Mouse (Mus musculus) stomach, embryonic 16.5 days (tissue): ENCODE results near the gene Ssbp4. TPM values are rescaled to one million over a fixed set of nuclear protein-coding genes. Genes with fewer than 3 reads are reported as not detected.
A peak's percentile ranks its signal among the peaks of the same experiment; 100 is the strongest.

ENCODE experiments used
- ATAC-seq: fragments of 200-750 bp; cut with Nextera tagmentation; 2 replicates; pipeline ENCODE4 v1.8.0; 2017; ENCODE audit warnings: moderate number of reproducible peaks, moderate TSS enrichment; ENCODE audit not compliant: insufficient read depth, low FRiP score
- H3K27ac ChIP-seq: fragments of 300-500 bp; sonication (generic); 2 replicates; pipeline ENCODE4 v1.5.1; 2014; ENCODE audit warnings: low read length
- H3K27me3 ChIP-seq: fragments of 300-500 bp; sonication (generic); 2 replicates; pipeline ENCODE4 v1.6.1; 2014; ENCODE audit warnings: low read length, control low read depth, mixed read lengths; ENCODE audit not compliant: control insufficient read depth, insufficient read depth
- H3K36me3 ChIP-seq: fragments of 300-500 bp; sonication (generic); 2 replicates; pipeline ENCODE4 v1.6.1; 2014; ENCODE audit warnings: low read length; ENCODE audit not compliant: control insufficient read depth, insufficient read depth
- H3K4me1 ChIP-seq: fragments of 300-500 bp; sonication (generic); 2 replicates; pipeline ENCODE4 v1.6.1; 2014; ENCODE audit warnings: low read length, control low read depth, mixed read lengths; ENCODE audit not compliant: control insufficient read depth, insufficient read depth
- H3K4me2 ChIP-seq: fragments of 300-500 bp; sonication (generic); 2 replicates; pipeline ENCODE4 v1.6.1; 2014; ENCODE audit warnings: low read depth, low read length, mixed read lengths
- H3K4me3 ChIP-seq: fragments of 300-500 bp; sonication (generic); replicated peaks from 2 replicates; pipeline ENCODE4 v1.5.1; 2014; ENCODE audit warnings: mild to moderate bottlenecking, low read length
- H3K9ac ChIP-seq: fragments of 300-500 bp; sonication (generic); 2 replicates; pipeline ENCODE4 v1.6.1; 2014; ENCODE audit warnings: low read length
- H3K9me3 ChIP-seq: fragments of 300-500 bp; sonication (generic); replicated peaks from 2 replicates; pipeline ENCODE4 v1.6.1; 2016; ENCODE audit warnings: low read length, control low read depth; ENCODE audit not compliant: control insufficient read depth
- WGBS: fragments of 180-500 bp; shearing (Covaris S2); extraction: QIAGEN DNeasy Blood & Tissue Kit; methylation state at CpG from one replicate; pipeline ENCODE4 v1.1.7; 2014; 5-methylcytosine and 5-hydroxymethylcytosine counted together
- polyA plus RNA-seq: library from polyadenylated mRNA; unstranded; fragments of >200 nt; fragmentation: Nextera tagmentation; extraction: Ambion mirVana; gene quantifications from 2 replicates; pipeline ENCODE4 v1.2.1, GENCODE M21; 2015

Gene Ssbp4
- polyA plus RNA-seq, 1 experiment from 2014 or later: 68.3 TPM

DNA sequence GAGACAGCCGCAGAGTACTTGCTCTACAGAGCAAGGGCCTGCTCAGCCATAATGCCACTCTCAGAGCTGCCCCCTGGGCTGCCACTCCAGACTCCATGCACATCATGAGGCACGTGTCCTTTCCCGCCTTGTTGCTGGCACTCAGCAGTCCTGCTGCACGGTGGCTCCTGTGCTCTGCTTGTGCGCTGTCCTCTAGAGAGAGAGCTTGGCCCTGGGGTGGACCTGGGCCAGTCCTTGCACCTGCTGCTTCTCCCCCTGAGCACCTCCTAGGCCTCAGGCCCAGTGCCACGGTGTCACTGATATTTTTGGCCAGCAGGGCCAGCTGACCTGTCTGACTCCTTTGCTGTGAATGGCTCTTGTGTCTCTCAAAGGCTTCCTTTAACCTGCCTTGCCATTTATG lies 37.7 kb downstream of the Ssbp4 start:
- H3K4me1 ChIP-seq: no peaks in the 10 kb centered on the region
- H3K4me3 ChIP-seq: no peak overlapping the region
- ATAC-seq: no peak
- no peak overlapping the region for H3K9ac ChIP-seq
- no peak overlapping the region for H3K27ac ChIP-seq
- H3K27me3 ChIP-seq: no peaks in the 10 kb centered on the region
- H3K36me3 ChIP-seq: no peaks in the 10 kb centered on the region
- H3K9me3 ChIP-seq: no peaks in the 10 kb centered on the region
- WGBS: 77% methylated on average over 6 of the region's 6 CpGs
- no peak overlapping the region for H3K4me2 ChIP-seq

DNA sequence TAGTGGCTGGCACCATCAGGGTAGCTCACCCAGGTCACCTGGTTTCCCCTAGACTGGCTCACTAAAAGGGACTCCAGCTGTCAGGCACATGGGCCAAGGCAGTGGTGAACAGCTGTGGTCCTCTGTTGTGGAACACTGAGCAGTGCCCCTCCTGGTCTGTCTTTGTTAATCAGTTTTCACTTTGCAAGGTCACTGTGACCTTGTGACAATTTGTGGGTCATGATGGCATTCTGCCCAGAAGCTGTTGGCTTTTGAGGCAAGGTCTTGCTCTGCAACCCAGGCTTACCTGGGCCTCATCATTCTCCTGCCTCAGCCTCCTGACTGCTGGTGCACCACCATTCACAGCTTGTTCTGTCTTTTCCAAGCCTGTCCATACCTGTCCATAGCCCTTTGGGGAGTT lies 38.3 kb downstream of the Ssbp4 start:
- H3K9ac ChIP-seq: no peak overlapping the region
- H3K27ac ChIP-seq: no peak overlapping the region
- no peaks in the 10 kb centered on the region for H3K27me3 ChIP-seq
- H3K4me1 ChIP-seq: 0 out of 2 replicates have a peak, but pooled peaks cover 6% of the 10 kb centered on the region
- H3K4me3 ChIP-seq: no peak overlapping the region
- no peaks in the 10 kb centered on the region for H3K9me3 ChIP-seq
- H3K36me3 ChIP-seq: no peaks in the 10 kb centered on the region
- H3K4me2 ChIP-seq: no peak overlapping the region
- 0 out of 2 replicates have a peak, but pooled peaks have one; percentile 2 for ATAC-seq

DNA sequence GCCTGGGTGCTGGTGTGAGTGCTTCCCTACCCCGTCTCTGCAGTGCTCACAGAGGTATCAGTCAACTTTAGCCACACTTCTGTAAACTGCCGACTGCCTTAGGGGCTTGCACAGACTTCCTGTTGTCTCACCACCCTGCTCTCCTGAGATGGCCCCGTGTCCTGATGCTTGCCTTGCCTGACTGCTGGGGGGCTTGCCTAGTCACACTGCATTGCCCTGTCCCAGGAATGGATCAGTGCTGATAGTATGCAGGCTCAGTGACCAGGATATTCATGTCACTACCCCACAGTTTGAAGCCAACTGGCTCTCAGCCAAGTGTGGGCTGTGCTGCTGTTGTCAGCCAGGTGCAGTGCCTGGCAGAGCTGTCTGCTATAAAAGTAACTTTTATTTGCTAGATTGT lies 43.1 kb downstream of the Ssbp4 start:
- no peaks in the 10 kb centered on the region for H3K36me3 ChIP-seq
- no peak overlapping the region for H3K4me2 ChIP-seq
- H3K4me1 ChIP-seq: peaks cover 26% of the 10 kb centered on the region
- H3K9ac ChIP-seq: no peak overlapping the region
- H3K4me3 ChIP-seq: no peak overlapping the region
- H3K9me3 ChIP-seq: no peaks in the 10 kb centered on the region
- no peak overlapping the region for H3K27ac ChIP-seq
- no peaks in the 10 kb centered on the region for H3K27me3 ChIP-seq
- WGBS: 53% methylated on average over 3 of the region's 3 CpGs
- ATAC-seq: no peak

DNA sequence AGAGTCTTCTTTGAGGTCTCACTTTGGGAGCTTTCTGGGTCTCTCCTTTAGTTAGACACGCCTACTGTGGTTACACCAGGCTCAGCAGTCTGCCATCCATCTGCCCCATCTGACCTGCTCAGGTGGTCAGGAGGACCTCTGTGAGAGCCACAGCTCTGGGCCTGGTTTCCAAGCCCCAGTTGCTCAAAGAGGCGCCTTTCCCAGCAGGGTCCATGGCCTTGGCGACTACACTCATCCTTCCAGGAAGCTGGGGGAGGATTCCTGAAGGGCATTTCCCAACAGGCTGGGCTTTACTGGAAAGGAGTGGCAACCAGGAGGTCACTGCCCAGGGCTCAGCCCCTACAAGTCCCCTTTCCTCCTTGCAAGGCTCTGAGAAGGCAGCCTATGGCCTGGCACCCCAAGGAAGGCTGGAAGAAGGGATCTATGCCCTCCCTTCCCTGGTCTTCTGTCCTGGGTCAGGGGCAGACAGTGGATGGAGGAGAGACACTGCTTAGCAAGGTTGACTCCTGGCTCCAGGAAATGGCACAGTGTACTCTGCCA lies 43.9 kb downstream of the Ssbp4 start:
- 81% methylated on average over 3 of the region's 3 CpGs for WGBS
- no peak for ATAC-seq
- Histone ChIP-seq H3K27ac (no peak overlapping the region), H3K9me3 (no peaks in the 10 kb centered on the region), H3K4me2 (no peak overlapping the region), H3K4me1 (peaks cover 34% of the 10 kb centered on the region), H3K9ac (no peak overlapping the region), H3K4me3 (no peak overlapping the region), H3K27me3 (no peaks in the 10 kb centered on the region), H3K36me3 (no peaks in the 10 kb centered on the region)

DNA sequence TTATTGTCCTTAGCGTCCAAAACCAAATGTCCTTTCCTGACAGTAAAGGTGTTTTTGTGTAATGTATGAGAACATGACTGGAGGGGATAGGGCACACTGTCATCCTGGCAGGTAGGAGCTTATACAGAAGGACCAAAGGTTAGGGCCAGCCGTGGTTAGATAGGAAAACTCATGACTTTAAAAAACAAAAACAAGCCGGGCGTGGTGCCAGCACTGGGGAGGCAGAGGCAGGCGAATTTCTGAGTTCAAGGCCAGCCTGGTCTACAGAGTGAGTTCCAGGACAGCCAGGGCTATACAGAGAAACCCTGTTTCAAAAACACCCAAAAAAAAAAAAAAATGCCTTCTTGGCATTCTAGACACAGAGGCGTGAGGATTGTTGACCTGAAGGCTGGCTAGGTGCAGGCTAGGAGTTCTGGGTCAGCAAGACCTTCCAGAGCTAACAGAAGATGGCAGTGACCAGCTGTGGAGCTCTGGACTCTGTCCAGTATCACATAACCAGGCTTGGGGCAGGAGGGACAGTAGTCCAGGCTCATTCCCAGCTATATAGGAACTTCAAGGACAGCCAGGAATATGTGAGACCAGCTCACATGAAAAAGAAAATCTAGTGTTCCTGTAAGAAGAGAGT lies 44.8 kb downstream of the Ssbp4 start:
- Histone ChIP-seq H3K4me1 (peaks cover 34% of the 10 kb centered on the region), H3K9ac (no peak overlapping the region), H3K4me3 (no peak overlapping the region), H3K4me2 (no peak overlapping the region), H3K27ac (no peak overlapping the region), H3K27me3 (no peaks in the 10 kb centered on the region), H3K9me3 (no peaks in the 10 kb centered on the region), H3K36me3 (no peaks in the 10 kb centered on the region)
- 89% methylated on average over 6 of the region's 6 CpGs for WGBS
- no peak for ATAC-seq

DNA sequence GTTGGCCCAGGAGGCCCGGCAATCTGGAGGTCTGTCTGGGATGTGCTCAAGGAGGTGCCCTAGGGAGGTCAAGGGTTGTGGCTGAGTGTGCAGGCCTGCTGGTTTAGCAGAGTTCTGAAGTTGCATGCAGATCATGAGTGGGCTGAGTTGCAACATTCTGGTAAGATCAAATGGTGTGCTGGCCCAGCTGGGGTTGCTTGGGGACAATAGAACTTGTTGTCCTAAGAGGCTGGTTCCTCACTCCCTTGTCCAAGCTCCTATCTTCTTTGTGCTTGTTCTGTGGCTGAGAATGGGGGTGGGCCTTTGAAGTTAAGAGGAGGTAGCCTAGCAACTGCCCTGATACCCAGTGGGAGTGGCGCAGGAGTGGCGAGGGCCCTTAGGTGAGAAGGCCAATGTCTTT lies 45.9 kb downstream of the Ssbp4 start:
- H3K4me1 ChIP-seq: peaks cover 40% of the 10 kb centered on the region
- 69% methylated on average over 3 of the region's 3 CpGs for WGBS
- no peak overlapping the region for H3K4me3 ChIP-seq
- no peaks in the 10 kb centered on the region for H3K9me3 ChIP-seq
- no peak for ATAC-seq
- no peaks in the 10 kb centered on the region for H3K36me3 ChIP-seq
- no peak overlapping the region for H3K4me2 ChIP-seq
- H3K27ac ChIP-seq: no peak overlapping the region
- H3K27me3 ChIP-seq: no peaks in the 10 kb centered on the region
- H3K9ac ChIP-seq: no peak overlapping the region

DNA sequence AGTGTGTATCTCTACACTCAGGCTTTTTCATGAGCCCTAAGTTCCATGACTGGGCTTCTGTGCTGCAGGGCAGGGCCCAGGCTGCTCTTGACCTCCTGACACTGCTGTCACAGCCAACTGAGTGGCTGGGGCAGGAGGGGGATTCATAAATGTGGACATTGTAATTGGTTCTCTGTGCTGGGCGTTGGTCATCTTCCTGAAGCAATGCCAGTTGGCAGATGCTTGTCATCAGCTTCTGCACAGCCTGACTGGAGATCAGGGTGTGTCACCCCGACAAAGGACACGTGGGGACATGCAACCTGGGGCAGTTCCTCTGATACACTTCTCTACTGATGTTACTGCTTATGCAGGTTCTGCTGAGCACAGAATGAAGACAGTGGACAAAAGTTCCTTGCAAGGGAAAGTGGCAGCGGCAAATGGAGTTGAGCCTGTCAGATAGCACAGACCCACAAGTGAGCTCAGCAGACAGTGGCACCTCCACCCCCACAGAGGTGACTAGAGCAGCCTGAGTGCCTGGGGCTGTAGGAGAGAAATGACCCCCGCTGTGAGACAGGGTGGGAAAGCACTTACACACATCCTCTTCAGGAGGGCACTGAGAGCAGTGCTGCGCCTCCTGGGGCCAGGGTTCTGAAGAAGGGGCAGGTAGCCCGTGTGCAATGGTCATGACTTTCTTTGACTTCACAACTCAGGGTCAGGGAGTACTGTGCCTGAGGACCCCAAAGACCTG lies 46.7 kb downstream of the Ssbp4 start:
- H3K36me3 ChIP-seq: no peaks in the 10 kb centered on the region
- H3K9ac ChIP-seq: peak overlapping the region; percentile 8; the same call in 1 of the 2 replicates
- no peak for ATAC-seq
- no peaks in the 10 kb centered on the region for H3K27me3 ChIP-seq
- H3K9me3 ChIP-seq: no peaks in the 10 kb centered on the region
- H3K27ac ChIP-seq: peak overlapping the region; percentile 59
- H3K4me3 ChIP-seq: no peak overlapping the region
- WGBS: 57% methylated on average over 7 of the region's 7 CpGs
- no peak overlapping the region for H3K4me2 ChIP-seq
- peaks cover 40% of the 10 kb centered on the region for H3K4me1 ChIP-seq

DNA sequence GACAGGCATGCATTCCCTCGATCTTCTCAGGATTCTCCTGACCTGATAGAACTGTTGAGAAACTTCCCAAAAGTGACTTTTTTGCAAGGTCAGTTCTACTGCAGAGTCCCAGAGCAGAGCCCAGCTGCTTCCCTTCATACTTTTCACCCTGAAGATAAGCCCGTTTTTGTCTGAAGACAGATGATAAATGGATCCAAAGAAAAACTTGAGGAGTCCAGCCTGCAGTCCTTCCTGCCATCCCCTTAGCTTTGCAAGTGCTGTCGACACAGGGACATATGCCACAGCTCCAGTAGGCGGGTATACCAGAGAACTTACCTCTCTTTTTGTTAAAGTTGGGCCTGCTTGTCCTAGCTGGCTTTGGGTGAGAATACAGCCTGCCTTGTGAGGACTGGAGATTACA lies 47.3 kb downstream of the Ssbp4 start:
- 26% methylated on average over 4 of the region's 4 CpGs for WGBS
- H3K4me3 ChIP-seq: no peak overlapping the region
- H3K9me3 ChIP-seq: no peaks in the 10 kb centered on the region
- no peak overlapping the region for H3K4me2 ChIP-seq
- peak overlapping the region; percentile 59 for H3K27ac ChIP-seq
- no peaks in the 10 kb centered on the region for H3K27me3 ChIP-seq
- no peak for ATAC-seq
- H3K4me1 ChIP-seq: peaks cover 40% of the 10 kb centered on the region
- H3K36me3 ChIP-seq: no peaks in the 10 kb centered on the region
- peak overlapping the region; percentile 8; the same call in 1 of the 2 replicates for H3K9ac ChIP-seq

DNA sequence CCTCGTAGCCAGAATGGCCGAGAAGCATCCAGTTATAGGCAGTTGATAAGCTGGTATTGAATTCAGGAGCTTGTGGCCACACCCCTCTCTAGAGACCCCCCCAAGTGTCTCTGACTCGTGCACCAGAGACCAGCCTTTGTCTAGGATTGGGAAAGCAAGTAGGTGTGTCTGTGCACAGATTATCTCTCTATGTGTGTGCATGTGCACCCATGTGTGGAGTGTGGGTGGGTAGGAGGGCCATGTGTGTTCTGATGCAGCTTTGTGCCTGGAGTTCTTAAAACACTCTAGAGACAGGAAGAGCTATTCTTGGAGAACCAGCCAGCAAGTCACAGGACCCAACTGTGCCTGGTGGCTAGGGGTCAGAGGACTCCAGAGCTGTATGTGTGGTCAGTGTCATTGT lies 48.1 kb downstream of the Ssbp4 start:
- Histone ChIP-seq H3K36me3 (no peaks in the 10 kb centered on the region), H3K27ac (0 out of 2 replicates have a peak overlapping the region, but pooled peaks have one; percentile 59), H3K27me3 (no peaks in the 10 kb centered on the region), H3K4me2 (no peak overlapping the region), H3K9ac (0 out of 2 replicates have a peak overlapping the region, but pooled peaks have one; percentile 17), H3K4me3 (no peak overlapping the region), H3K9me3 (no peaks in the 10 kb centered on the region), H3K4me1 (peaks cover 37% of the 10 kb centered on the region)
- WGBS: 58% methylated on average over 3 of the region's 3 CpGs
- no peak for ATAC-seq
